Mouse (Mus musculus) olfactory bulb, adult 2 months (tissue): ENCODE results near the gene Nudt2.

Experiments
- CTCF ChIP-seq: fragments of 200-500 bp; IDR thresholded peaks from 2 replicates; pipeline ENCODE4 v1.5.1; 2012; ENCODE audit warnings: low read depth, mild to moderate bottlenecking, low read length, moderate library complexity; ENCODE audit not compliant: insufficient read depth
- POLR2A ChIP-seq: fragments of 200-500 bp; IDR thresholded peaks from 2 replicates; pipeline ENCODE4 v1.6.1; 2012; ENCODE audit warnings: mild to moderate bottlenecking, low read depth, low read length, moderate library complexity; ENCODE audit not compliant: insufficient read depth

- TF ChIP-seq CTCF, result no peak
- TF ChIP-seq POLR2A, result no peak
These were observed 4.2 kb downstream of the Nudt2 start for GRCm38 (mm10) chr4:41469199-41469598.
